Mouse (Mus musculus): ENCODE results near the gene Larp6.

The Larp6 gene

DNA sequence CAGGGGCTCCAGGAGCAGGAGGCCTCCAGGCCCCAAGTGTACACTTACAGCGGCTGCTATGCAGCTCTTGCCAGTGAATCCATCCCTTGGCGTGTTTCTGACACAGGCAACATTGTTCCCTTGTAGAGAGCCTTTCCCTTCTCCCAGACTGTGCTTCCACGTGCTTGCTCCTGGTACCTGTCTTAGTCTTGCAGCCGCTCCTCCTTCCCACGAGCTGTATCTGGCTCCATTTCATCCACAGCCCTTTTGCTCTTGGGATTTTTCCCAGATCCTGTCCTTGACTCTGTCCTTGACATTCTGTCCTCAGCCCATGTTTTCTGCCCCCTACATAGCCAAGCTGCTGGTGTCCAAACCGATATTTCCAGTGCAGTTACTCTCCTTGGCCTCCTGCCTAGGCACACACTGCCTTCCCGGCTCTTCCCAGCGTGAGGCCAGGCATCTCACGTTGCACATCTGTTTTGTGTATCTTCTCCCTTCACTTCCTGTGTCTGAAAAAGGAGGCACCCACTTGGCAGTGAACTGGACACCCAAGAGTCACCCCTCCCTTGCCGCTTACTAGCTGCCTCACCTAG, 46.7 kb downstream of the Larp6 start:
- DNase-seq (ENCODE audit: low read depth), result no peak

DNA sequence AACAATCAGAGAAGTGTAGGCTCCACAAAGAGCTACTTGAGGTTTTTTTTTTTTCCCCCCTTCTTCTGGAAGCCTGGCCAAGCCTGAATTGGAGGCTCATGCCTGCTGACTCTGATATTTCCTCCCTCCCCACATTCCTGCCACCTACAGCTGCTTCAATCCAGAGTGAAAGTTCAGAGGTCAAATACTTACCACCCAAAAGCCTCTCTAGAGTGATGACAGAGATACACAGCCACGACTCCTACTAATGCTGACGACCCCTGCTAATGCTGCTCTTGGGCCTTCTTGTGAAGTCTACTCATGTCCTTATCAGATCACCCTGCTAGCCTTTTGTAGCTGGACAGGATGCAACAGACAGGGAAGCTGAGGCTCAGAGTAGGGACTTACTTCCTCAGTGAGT, 52.4 kb downstream of the Larp6 start:
- DNase-seq (ENCODE audit: low read depth), result no peak

DNA sequence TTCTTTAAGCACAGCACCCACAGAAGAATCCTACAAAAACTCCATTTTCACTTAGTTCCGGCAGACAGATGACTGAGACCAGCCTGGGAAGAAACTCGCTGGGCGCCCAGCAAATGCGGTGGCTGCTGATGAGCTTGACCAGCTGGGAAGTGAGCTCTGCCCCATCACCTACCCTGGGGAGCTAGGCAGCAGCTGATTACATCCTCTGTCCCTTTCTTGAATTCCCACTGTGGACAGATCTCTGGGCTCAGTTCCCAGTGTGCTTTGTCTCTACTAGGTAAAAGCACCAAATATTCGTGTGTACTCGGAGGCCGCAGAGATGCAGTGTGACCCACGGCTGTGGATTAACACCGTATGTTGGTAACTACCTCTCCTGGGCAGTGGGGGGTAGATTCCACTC, 55.6 kb downstream of the Larp6 start:
- DNase-seq (ENCODE audit: low read depth), result no peak

DNA sequence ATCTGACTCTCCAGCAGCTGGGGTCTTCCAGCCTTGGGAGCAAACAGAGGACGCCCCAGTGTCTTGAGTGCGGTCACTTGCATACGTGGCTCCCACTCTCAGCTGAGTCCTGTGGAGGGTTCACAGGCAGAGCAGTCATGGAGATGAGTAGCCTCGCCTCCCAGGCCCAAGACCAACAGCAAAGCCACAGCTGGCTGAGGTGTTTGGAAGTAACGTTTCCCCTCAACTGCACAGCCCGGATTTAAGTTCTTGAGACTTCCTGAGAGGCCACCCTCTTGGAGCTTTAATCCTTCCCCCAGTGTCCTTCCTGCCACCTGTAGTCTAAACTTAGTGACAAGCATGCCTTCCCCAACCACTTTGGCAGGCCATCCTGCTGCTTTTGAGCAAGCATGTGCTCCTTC, 56.9 kb downstream of the Larp6 start:
- no peak for DNase-seq (ENCODE audit: low read depth)

DNA sequence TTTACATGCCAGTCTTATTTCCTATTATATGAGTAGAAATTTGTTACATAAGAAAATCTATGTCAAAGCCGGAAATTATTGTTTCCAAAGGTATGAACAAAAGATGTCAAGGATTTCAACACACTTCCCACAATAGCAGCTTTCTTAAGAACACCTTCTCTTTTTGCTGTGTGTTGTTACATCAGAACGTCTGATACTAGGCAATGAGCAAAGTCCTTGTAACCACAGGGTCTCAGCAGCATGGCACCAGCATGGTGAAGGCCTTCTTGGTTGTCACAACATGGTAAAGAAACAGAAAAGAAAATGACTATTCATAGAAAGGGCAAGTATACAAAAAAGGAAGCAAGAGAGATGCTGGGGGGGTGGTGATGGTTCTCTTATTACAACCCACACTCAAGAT, 60.9 kb downstream of the Larp6 start:
- no peak for DNase-seq (ENCODE audit: low read depth)

DNA sequence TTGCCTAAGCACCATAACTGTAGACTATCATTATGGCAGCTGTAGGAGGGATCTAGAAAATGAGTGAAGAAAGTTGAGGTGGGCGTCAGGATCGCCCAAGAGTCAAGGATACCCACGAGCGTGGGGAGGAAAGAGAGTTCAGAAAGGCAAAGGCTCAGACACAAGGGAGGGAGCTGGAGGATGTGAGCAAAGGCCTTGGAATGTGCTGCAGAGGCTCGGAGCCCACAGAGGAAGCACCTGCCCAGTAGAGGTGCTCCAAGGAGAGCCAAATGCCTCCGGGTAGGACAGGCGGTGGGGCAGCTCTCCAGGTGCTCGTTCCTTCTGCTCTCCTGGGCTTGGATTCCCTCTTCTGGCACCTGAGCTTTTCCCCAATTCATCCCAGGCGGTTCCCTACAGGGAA, 64.1 kb downstream of the Larp6 start:
- no peak for DNase-seq (ENCODE audit: low read depth)

DNA sequence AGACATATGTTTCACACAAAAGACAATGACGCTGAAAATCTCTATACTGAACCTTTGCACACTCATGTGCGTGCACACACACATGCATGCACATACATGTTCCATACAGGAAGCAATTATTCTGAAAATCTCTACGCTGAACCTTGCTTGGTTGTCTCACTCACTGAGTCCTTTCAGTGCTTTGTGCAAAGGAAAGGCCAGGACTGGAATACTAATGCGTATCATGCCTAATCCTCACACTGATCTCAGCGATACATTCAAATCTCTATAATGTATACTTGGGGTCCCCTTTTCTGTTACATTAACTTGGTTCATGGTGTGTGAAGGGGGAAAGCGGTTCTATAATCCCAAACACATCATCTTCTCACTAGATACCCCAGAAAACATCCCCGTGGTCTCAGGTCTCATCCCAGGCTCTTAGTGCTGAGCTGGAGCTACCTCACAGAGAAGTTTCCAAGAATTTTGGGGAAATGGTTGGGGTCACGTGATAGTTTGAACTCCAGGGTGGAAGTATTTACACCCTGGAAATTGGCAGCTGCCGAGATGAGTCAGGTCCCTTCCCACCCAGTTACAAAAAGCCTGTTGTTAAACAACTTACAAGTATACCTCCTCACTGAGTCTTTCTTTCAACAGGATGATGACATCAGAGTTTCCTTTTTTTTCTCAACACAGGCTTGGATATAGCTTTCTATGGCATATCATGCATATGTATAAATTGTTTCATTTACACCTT, 69.4 kb downstream of the Larp6 start:
- DNase-seq (ENCODE audit: low read depth), result peak; percentile 60

DNA sequence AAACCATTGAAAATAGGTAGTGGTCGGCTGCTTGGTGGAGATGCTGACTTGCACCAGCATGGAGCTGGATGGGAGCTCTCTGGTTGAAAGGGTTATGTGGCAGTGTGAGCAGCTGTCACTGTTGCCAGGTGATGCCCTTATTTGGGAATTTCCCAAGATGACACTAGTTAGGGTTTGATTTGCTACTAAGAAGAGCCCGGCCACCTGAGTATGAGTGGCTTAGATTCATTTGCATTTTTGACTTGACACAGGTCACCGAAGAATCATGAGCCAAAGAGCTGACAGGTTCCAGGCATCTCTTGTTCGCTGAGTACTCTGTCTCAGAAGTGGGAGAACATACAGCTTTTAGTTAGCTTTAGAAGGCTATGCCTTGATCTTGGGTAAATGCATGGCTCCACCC, 72.3 kb downstream of the Larp6 start:
- DNase-seq (ENCODE audit: low read depth), result no peak

DNA sequence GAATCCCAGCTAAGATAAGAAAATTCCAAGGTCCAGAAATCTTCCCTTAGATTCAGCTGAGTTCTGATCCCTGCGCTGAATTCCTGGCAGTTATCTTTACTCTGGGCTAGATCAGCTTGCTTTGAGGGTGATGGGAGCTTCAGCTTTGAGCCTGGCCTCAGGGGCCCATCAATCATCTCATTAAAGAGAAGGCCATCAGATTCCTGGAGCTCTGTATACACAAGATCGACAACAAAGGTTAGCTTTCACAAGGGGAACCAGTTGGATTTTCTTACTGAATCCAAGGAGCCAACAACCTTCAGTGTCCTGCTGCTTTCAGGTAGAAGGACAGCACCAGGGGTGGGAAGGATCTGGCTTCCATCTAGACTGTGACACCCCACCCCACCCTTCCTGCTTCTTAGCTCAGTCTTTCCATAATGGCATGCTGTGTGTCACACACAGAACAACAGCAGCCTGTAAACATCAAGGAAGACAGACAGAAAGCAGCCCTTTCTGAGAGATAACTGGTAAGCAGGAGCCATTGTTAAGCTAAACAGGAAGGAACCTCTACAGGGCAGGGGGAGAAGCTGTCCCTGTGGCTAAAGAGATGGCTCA, 74.8 kb downstream of the Larp6 start:
- DNase-seq (ENCODE audit: low read depth), result no peak
